Mouse (Mus musculus) liver, embryonic 14.5 days (tissue): ENCODE results near the gene Irf9.

Experiments
- CTCF ChIP-seq: IDR thresholded peaks from 2 replicates; pipeline ENCODE4 v1.5.1; 2016; ENCODE audit warnings: antibody characterized with exemption, low read depth, control low read depth
- EP300 ChIP-seq: IDR thresholded peaks from 2 replicates; pipeline ENCODE4 v1.6.1; 2016; ENCODE audit warnings: antibody characterized with exemption, low read depth

- TF ChIP-seq CTCF: peak; percentile 52
- TF ChIP-seq EP300: no peak
These were observed 14.5 kb downstream of the Irf9 start, which contains the start of gene Rec8 for GRCm38 (mm10) chr14:55617822-55618221.
